Mouse (Mus musculus): Measurements from ENCODE around the gene Csk.

Csk gene

GRCm38 (mm10) chr9:57638651-57639459, 14.6 kb downstream of the Csk start:
- DNase-seq (ENCODE audit: low spot score) = no peak

- peak; percentile 57 for DNase-seq (ENCODE audit: low spot score)
These were observed 15.6 kb downstream of the Csk start for GRCm38 (mm10) chr9:57637741-57638322.

- DNase-seq (ENCODE audit: low spot score) = no peak
These were observed 16.2 kb downstream of the Csk start for GRCm38 (mm10) chr9:57637272-57637671.

- peak; percentile 38 for DNase-seq (ENCODE audit: low spot score)
These were observed 19.9 kb downstream of the Csk start for GRCm38 (mm10) chr9:57633481-57634024.

- peak; percentile 65 for DNase-seq (ENCODE audit: low spot score)
These were observed 24.1 kb downstream of the Csk start for GRCm38 (mm10) chr9:57629118-57629874.

- DNase-seq (ENCODE audit: low spot score) = no peak
These were observed 24.7 kb downstream of the Csk start for GRCm38 (mm10) chr9:57628717-57629116.

GRCm38 (mm10) chr9:57627892-57628291, 25.5 kb downstream of the Csk start:
- no peak for DNase-seq (ENCODE audit: low spot score)

- DNase-seq (ENCODE audit: low spot score) = no peak
These were observed 26.2 kb downstream of the Csk start for GRCm38 (mm10) chr9:57627191-57627590.

- no peak for DNase-seq (ENCODE audit: low spot score)
These were observed 27.5 kb downstream of the Csk start for GRCm38 (mm10) chr9:57625674-57626500.

GRCm38 (mm10) chr9:57624295-57624694, 29.1 kb downstream of the Csk start:
- no peak for DNase-seq (ENCODE audit: low spot score)

GRCm38 (mm10) chr9:57620674-57621073, 32.8 kb downstream of the Csk start, which contains the start of gene Lman1l:
Gene Lman1l, minus strand, starts transcription at chr9:57620774.
- no peak for DNase-seq (ENCODE audit: low spot score)

- no peak for DNase-seq (ENCODE audit: low spot score)
These were observed 34.6 kb downstream of the Csk start for GRCm38 (mm10) chr9:57618854-57619253.

- no peak for DNase-seq (ENCODE audit: low spot score)
These were observed 35.8 kb downstream of the Csk start for GRCm38 (mm10) chr9:57617556-57618169.

GRCm38 (mm10) chr9:57614786-57615185, 38.6 kb downstream of the Csk start:
- no peak for DNase-seq (ENCODE audit: low spot score)

GRCm38 (mm10) chr9:57613975-57614374, 39.5 kb downstream of the Csk start:
- no peak for DNase-seq (ENCODE audit: low spot score)

GRCm38 (mm10) chr9:57612587-57612986, 40.8 kb downstream of the Csk start:
- no peak for DNase-seq (ENCODE audit: low spot score)

GRCm38 (mm10) chr9:57610359-57610826, 43.0 kb downstream of the Csk start:
- no peak for DNase-seq (ENCODE audit: low spot score)

- DNase-seq (ENCODE audit: low spot score) = no peak
These were observed 43.6 kb downstream of the Csk start for GRCm38 (mm10) chr9:57609803-57610202.

GRCm38 (mm10) chr9:57606139-57606851, 47.1 kb downstream of the Csk start, which contains the start of gene Cplx3:
Gene Cplx3, minus strand, starts transcription at chr9:57606281.
- no peak for DNase-seq (ENCODE audit: low spot score)

GRCm38 (mm10) chr9:57605503-57605902, 47.9 kb downstream of the Csk start:
- no peak for DNase-seq (ENCODE audit: low spot score)

Data from MN1 (cell line).